Mouse (Mus musculus) hindbrain, embryonic 10.5 days (tissue): Measurements from ENCODE around the gene Nans. TPM values are rescaled to one million over a fixed set of nuclear protein-coding genes. Genes with fewer than 3 reads are reported as not detected.

Experiments
- DNase-seq: peaks from one replicate; pipeline ENCODE4 v3.0.0-alpha.2; 2017; ENCODE audit warnings: low spot score
- H3K27ac ChIP-seq: fragments of 300-500 bp; sonication (generic); 2 replicates; pipeline ENCODE4 v1.5.1; 2016; ENCODE audit warnings: mild to moderate bottlenecking, moderate library complexity
- H3K27me3 ChIP-seq: fragments of 300-500 bp; sonication (generic); 2 replicates; pipeline ENCODE4 v1.6.1; 2016; ENCODE audit warnings: mild to moderate bottlenecking; ENCODE audit not compliant: poor library complexity, insufficient read depth, severe bottlenecking
- H3K36me3 ChIP-seq: fragments of 300-500 bp; sonication (generic); 2 replicates; pipeline ENCODE4 v1.6.1; 2016; ENCODE audit warnings: mild to moderate bottlenecking, moderate library complexity
- H3K4me1 ChIP-seq: fragments of 300-500 bp; sonication (generic); replicated peaks from 2 replicates; pipeline ENCODE4 v1.6.1; 2016; ENCODE audit warnings: mild to moderate bottlenecking
- H3K4me3 ChIP-seq: fragments of 300-500 bp; sonication (generic); 2 replicates; pipeline ENCODE4 v1.5.1; 2016; ENCODE audit warnings: mild to moderate bottlenecking, moderate library complexity
- H3K9me3 ChIP-seq: fragments of 300-500 bp; sonication (generic); 2 replicates; pipeline ENCODE4 v1.6.1; 2016; ENCODE audit warnings: mild to moderate bottlenecking, moderate library complexity
- WGBS: fragments of 180-500 bp; shearing (Covaris S2); methylation state at CpG from one replicate; pipeline ENCODE4 v1.1.7; 2016; 5-methylcytosine and 5-hydroxymethylcytosine counted together
- polyA plus RNA-seq: library from polyadenylated mRNA; unstranded; fragments of >200 nt; fragmentation: Nextera tagmentation; extraction: Ambion mirVana; gene quantifications from 2 replicates; pipeline ENCODE4 v1.2.1, GENCODE M21; 2016

Nans gene
- polyA plus RNA-seq, 1 experiment from 2014 or later: 80.5 TPM

DNA sequence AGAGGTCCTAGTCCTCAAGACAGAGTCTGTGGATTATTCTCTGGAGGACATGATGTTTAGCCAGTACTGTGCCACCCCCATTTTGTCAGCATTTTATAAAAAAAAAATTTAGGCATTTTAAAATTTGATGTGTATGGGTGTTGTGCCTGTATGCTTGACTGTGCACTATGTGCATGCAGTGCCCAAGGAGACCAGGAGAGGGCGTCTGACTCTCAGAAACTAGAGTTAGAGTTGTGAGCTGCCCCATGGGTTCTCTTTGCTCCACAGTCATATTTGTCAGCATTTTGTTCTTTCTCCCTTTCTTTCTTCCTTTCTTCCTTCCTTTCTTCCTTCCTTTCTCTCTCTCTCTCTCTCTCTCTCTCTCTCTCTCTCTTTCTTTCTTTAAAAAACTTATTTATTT, 55.3 kb downstream of the Nans start:
- H3K4me3 ChIP-seq: no peak overlapping the region
- peaks cover 26% of the 10 kb centered on the region for H3K4me1 ChIP-seq
- WGBS: 37% methylated on average over 1 of the region's 1 CpGs
- no peak overlapping the region for H3K27ac ChIP-seq
- H3K9me3 ChIP-seq: no peaks in the 10 kb centered on the region
- no peak for DNase-seq
- H3K27me3 ChIP-seq: peaks cover 16% of the 10 kb centered on the region
- no peaks in the 10 kb centered on the region for H3K36me3 ChIP-seq

DNA sequence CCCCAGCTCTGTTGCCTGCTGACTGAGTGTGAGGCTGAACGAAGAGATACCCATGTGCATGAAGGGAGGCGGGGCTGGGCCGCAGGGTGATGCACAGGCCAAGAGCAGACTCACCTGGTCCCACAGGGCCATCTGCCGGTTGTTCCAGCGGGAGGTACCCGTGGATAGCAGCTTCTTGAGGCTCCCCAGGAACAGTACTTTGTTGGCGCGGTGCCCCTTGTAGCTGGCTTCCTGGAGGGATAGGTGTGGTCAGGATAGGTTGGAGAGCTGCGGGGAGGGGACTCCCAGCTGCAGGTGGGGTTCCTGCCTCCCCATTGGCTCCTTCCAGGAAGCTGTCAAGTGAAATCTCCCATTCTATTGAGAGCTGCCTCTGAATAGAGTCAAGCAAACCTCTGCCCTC, 56.5 kb downstream of the Nans start:
- no peak overlapping the region for H3K4me3 ChIP-seq
- no peak overlapping the region for H3K27ac ChIP-seq
- H3K4me1 ChIP-seq: peaks cover 29% of the 10 kb centered on the region
- DNase-seq: no peak
- no peaks in the 10 kb centered on the region for H3K36me3 ChIP-seq
- 22% methylated on average over 9 of the region's 9 CpGs for WGBS
- H3K9me3 ChIP-seq: no peaks in the 10 kb centered on the region
- peaks cover 10% of the 10 kb centered on the region for H3K27me3 ChIP-seq

DNA sequence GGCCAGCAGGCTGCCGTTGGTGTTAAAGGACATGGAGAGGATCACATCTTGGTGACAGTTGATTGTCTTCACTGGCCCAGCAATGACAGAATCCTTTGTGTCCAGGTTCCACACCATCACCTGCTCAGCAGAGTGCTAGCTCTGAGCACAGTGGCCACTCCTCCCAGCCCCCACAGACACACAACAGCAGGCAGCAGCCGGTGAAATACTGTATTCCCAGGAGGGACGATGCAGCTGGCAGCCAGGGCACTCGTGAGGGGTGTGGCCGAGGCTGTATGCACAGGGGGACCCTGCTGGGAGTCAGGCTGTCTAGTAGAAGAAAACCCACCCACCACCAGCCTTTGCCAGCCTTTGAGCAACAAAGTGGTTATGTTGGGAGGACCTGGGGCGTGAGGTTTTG, 57.7 kb downstream of the Nans start:
- H3K4me1 ChIP-seq: peaks cover 24% of the 10 kb centered on the region
- H3K4me3 ChIP-seq: no peak overlapping the region
- no peaks in the 10 kb centered on the region for H3K9me3 ChIP-seq
- DNase-seq: peak; percentile 24
- H3K27me3 ChIP-seq: peaks cover 5% of the 10 kb centered on the region; the same call in 1 of the 2 replicates
- WGBS: 33% methylated on average over 6 of the region's 6 CpGs
- H3K27ac ChIP-seq: peak overlapping the region; percentile 56
- no peaks in the 10 kb centered on the region for H3K36me3 ChIP-seq

DNA sequence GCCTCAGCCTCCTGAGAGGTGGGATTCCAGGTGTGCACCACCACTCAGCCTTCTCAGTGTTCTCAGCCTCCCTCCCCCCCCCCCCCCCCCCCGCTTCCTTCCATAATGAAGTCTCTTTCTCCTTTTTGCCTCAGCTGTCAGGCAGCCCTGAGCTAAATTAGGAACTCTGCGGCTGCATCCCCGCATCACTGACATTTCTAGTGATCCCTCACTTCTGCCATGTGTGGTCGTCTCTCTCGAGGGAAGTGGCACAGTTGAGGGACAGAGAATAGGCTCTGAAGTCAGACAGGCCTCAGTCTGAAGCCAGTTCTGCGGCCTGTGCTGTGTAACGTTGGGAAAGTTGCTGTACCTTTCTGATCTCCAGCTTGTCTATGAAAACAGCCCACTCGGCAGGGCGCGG, 60.9 kb downstream of the Nans start:
- no peaks in the 10 kb centered on the region for H3K36me3 ChIP-seq
- no peak for DNase-seq

DNA sequence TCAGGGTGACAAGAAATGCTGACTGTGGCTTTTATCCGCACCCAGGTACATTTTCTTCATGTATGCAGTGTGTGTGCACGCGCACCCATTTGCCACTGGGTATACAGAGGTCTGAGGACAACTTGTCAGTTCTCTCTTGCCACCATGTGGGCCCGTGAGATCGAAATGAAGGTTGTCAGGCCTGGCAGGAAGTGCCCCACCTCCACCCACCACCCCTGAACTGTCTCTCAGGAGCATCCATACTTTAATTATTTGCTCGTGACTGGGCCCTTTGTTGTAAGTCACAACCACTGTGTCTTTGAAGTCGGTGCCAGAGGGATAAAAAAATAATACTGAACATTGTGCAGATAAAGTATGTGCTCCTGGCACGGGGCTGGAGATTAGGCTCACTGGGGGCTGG, 61.4 kb downstream of the Nans start:
- Histone ChIP-seq H3K9me3 (no peaks in the 10 kb centered on the region), H3K4me1 (peaks cover 21% of the 10 kb centered on the region), H3K4me3 (no peak overlapping the region), H3K27me3 (peaks cover 2% of the 10 kb centered on the region; the same call in 1 of the 2 replicates), H3K36me3 (no peaks in the 10 kb centered on the region), H3K27ac (no peak overlapping the region)
- 68% methylated on average over 8 of the region's 8 CpGs for WGBS
- no peak for DNase-seq

More for the DNA sequence above, 60.9 kb downstream of the Nans start:
- Histone ChIP-seq H3K27me3 (peaks cover 5% of the 10 kb centered on the region; the same call in 1 of the 2 replicates), H3K27ac (no peak overlapping the region), H3K4me1 (peaks cover 24% of the 10 kb centered on the region), H3K9me3 (no peaks in the 10 kb centered on the region), H3K4me3 (no peak overlapping the region)
- 79% methylated on average over 10 of the region's 10 CpGs for WGBS

Other genes with a start within 250 kb of the Nans start
- gene Foxe1, start 145.6 kb upstream of the Nans start, polyA plus RNA-seq: 0.27 and 0.60 TPM in 2 replicates
- 10.4 and 11.9 TPM in 2 replicates for gene Trmo, start 99.8 kb upstream of the Nans start, polyA plus RNA-seq
- gene Hemgn, start 75.7 kb upstream of the Nans start, polyA plus RNA-seq: 13.2 and 14.3 TPM in 2 replicates
- 250 and 377 TPM in 2 replicates for gene Anp32b, start 38.3 kb upstream of the Nans start, polyA plus RNA-seq
- 0.94 and 1.2 TPM in 2 replicates for gene Trim14, start 46.9 kb downstream of the Nans start, polyA plus RNA-seq
- gene Coro2a, start 113.0 kb downstream of the Nans start, polyA plus RNA-seq: 5.9 and 10.8 TPM in 2 replicates
- gene Tbc1d2, start 161.0 kb downstream of the Nans start, polyA plus RNA-seq: 1.2 and 2.0 TPM in 2 replicates